Mouse (Mus musculus) kidney, postnatal 25 days (tissue): ENCODE data around the gene Ybx2.
"Not testable (repeated sequence)": the region's sequence is repeated elsewhere in the genome, so short reads cannot be mapped to it uniquely, and the experiment has no call there.

Experiments
- DNase-seq, 2 experiments: peaks; one replicate each; pipeline ENCODE4 v3.0.0; 2021; ENCODE audit warnings: mixed read lengths in 2 of 2

Ybx2 gene

DNA sequence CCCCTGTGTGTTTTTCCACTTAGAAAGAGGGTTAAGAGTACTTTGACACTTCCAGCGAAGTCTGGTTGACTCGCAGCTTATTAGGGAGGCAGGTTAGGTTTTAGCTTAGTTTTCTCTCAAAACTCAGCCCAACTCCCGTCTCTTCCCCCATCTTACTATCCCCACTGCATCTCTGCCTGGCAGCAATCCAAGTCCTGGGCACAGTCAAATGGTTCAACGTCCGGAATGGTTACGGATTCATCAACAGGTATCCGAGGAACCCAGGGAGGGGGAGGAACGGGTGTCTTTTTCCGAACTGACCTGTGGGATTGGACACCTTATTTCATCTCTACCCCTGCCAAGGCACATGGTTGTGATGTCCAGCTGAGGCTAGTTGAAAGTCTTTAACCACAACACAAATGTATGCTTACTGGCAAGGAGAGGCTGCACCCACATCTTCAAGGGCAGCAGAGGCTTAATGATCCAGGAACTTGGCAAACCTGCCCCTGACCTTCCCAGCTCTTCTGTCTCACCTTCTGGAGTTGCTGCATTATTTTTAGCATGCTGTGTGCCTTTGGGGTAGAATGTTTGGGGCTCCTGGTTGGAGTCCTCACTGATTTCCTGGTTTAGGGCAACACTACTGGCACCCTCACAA is 1.2 kb downstream of the Ybx2 start:
- peak; percentile 56 to 82 for DNase-seq

- peak; percentile 41 to 80 for DNase-seq
These were observed 1.8 kb downstream of the Ybx2 start for GRCm38 (mm10) chr11:69937385-69937784.

DNA sequence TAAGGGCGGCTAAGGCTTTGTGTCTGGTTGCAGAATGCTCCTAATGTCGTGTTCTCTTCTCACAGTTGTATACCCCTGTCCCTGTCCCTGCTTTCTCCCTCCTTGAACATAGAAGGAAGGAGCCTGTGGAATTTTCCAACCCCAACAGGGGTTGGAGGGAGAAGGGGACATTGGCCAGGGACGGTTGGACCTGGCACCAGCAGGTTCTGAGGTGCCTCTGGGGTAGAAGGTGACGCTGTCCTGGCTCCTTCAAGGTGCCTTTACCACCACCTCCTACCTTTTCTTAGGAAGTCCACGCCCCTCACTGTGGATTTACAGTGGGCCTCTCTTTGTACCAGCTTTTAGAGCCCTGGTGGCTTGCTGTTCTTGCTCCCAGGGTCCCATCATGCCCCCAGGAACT is 2.2 kb downstream of the Ybx2 start:
- DNase-seq = peak in 1 of 2 experiments; percentile 72

GRCm38 (mm10) chr11:69938401-69938979 is 2.9 kb downstream of the Ybx2 start:
- DNase-seq = peak; percentile 49 to 64

DNA sequence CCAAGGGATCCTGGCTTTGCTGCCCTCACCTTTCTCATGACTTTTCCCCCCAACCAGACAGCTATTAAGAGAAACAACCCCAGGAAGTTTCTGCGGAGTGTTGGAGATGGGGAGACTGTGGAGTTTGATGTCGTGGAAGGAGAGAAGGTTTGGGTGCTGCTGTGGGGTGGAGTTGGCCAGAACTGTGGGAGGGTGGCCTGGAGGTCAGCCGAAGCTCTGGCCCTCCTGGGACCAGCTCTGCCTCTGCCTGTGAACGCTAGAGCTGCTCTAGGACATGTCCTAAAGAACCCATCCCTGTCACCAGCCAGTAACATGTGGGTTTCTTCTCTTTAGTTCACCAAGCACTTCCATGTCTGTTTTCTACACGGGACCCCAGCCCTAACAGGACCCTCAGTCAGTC is 3.6 kb downstream of the Ybx2 start:
- no peak for DNase-seq

DNA sequence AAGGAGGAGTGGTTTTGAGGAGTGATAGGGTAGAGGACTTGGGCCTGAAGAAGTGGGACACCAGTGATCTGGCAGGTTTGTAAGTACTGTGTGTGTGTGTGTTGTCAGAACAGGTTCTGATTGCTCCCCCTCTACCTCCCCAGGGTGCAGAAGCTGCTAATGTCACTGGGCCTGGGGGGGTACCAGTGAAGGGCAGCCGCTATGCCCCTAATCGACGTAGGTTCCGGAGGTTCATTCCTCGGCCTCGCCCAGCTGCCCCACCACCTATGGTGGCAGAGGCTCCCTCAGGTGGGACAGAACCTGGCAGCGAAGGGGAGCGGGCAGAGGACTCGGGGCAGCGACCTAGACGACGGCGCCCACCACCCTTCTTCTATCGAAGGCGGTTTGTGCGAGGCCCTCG is 4.1 kb downstream of the Ybx2 start:
- no peak for DNase-seq

DNA sequence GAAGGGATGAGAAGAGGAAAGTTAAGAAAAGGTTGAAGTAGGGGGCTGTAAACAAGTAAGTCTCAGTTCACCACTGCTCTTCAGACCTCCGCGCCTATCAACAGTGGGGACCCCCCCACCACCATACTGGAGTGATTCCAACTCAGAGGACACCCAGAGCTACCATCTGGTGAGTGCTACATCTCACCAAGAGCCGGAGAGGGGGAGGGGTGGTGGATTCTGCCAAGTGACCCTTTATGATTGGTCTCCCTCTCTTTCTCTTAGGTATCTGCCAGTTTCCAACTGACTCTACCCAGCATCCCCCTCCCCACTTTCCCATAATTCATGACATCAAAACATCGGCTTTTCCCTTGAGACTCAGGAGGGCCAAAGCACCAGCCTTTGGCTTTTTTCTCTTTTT is 5.4 kb downstream of the Ybx2 start:
- no peak for DNase-seq

GRCm38 (mm10) chr11:69945216-69945615 is 9.6 kb downstream of the Ybx2 start:
- DNase-seq = no peak

DNA sequence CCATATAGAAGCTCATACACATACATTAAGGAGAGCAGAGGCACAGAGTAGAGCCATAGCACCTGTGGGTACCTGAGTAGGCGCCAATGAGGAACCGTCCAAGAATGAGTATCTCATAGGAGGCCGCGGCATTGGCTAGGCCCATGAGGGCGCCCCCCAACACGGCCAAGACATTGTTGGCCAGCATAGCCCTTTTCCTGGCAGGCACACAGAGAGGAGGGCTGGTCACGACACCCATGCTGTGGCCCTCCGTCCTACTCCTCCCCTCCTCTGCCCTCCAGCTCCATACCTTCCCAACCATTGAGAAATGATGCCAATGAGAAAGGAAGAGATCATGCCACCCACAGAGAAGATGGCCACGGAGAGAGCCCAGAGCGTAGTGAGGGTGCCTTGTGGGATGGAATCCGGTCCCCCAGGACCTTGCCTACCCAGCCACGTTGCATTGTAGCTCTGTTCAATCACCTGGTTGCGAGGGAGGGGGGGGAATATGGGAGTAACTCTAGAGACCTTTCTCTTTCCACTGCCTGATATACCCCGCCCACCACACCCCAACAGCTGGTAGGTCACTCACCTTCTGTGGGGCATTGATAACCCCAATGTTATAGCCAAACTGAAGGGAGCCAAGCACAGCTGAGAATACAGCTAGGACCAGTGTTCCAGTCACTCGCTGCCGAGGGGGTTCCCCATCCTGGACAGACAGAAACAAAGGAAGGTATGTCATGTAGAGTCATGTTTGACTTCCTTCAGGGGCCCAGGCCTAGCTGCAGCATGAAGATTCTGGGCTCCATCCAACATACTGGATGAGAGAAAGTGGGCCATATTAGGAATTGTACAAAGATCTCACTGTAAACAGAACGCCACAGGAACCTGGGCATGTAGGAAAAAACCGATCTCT is 10.6 kb downstream of the Ybx2 start:
- no peak for DNase-seq

GRCm38 (mm10) chr11:69947337-69948065 is 11.9 kb downstream of the Ybx2 start:
- peak; percentile 68 to 82 for DNase-seq

GRCm38 (mm10) chr11:69948066-69948762 is 12.6 kb downstream of the Ybx2 start, which contains the start of gene Slc2a4:
Slc2a4 (minus strand) TSS chr11:69948188.
- peak; percentile 95 to 96 for DNase-seq

DNA sequence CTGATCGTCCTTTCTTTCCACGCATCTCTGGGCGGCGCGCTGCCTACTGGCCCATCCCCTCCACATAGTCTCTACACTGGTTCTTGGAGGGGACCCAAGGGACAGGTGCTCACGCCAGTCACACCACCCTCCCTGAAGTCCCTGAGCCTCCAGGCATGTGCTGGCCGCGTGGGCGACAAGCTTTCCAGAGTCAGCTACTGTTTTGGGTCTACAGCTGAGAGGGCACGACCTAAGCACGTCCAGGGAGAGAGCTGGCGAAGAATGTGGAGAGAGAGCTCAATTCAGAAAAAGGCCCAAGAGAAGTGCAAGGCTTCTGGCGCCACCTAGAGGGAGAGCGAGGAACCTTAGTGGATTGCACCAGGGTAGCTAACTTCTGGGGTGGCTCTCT is 13.2 kb downstream of the Ybx2 start:
- DNase-seq = peak; percentile 91 to 96

DNA sequence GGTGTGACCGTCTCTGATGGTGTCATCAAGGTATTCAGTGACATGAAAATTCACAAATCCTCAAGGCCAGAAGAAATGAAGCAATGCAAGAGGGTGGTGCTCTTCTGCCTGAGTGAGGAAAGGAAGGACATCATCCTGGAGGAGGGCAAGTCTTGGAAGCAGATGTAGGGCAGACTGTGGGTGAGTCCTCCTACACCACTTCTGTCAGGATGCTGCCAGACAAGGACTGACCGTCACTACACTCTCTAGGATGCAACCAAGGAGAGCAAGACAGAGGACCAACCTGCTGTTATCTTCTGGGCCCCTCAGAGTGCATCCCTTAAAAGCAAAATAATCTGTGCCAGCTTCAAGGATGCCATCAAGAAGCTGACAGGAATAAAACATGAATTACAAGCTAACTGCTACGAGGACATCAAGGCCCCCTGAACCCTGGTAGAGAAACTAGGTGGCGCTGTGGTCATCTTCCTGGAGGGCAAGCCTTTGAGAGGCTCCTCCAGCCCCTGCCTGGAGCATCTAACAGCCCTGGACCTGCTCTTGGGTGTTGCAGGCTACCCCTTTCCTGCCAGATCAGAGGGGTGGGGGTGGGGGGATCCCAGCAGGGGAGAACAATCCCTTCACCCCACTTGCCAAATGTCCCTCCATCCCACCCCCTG is 15.3 kb downstream of the Ybx2 start:
- DNase-seq = peak; percentile 41 to 42

DNA sequence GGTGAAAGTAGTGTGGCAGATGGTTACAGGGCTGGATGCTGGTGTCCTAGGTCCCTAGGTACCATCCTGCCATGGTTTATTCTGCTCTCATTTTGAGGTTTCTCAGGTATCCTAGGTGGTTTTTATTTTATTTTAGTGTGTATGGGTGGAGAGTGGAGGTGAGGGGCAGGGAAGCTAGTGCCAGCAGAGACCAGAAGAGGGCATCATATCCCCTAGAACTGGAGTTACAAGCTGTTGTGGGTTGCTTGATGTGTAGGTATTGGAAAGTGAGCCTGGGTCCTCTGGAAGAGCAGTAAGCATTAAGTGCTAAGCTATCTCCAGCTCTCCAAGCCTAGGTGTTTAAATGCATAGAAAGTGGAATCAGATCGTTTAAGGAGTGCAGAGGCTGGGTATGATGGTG is 16.7 kb downstream of the Ybx2 start:
- DNase-seq = no peak

DNA sequence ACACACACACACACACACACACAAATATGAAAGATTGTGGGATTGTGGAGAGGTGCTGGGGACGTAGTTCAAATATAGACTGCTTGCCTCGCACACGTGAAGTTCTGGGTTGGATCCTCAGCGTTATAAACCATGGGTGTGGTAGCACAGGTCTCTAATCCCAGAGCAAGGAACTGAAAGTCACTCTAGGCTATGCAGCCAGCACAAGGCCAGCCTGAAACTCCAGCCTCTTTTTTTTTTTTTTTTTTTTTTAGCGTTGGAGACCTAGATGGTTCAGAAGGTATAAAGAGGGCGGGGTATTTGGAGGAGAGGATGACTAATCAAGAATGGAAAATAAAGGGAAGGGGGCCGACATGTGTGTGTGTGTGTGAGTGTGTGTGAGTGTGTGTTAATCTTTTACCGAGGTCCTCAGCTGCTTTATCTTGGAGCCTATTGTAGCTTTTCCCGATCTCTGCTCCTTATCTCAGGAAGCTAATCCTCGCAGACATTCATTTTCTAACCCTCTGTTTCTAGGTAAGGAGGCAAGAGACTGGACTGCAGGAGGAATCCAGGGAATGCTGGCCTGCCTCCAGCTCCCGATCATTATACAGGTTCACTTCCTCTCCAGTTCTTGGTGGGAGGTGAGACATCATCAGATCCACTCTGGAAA is 17.8 kb downstream of the Ybx2 start:
- peak in 1 of 2 experiments; percentile 16 for DNase-seq

DNA sequence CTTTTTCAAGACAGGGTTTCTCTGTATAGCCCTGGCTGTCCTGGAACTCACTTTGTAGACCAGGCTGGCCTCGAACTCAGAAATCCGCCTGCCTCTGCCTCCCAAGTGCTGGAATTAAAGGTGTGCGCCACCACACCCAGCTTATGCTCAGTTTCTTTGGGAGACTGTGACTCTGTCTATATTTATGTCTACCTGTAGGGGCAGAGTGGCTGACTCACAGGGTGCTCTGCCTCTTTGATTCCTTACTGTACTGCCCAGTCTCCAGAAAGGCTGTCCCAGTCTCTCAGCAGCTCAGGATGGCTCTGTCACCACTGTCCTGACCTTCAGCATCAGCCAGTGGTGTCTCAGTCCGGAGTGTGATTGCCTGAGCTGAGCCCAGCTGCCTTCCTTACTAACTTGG is 20.0 kb downstream of the Ybx2 start:
- DNase-seq = not testable (repeated sequence)

GRCm38 (mm10) chr11:69956218-69956617 is 20.6 kb downstream of the Ybx2 start:
- no peak for DNase-seq

- no peak for DNase-seq
These were observed 25.0 kb downstream of the Ybx2 start for GRCm38 (mm10) chr11:69960616-69961015.

- no peak for DNase-seq
These were observed 26.2 kb downstream of the Ybx2 start for GRCm38 (mm10) chr11:69961841-69962240.

GRCm38 (mm10) chr11:69964650-69965270 is 29.2 kb downstream of the Ybx2 start, which contains the start of gene Cldn7:
Cldn7 (plus strand) TSS chr11:69964779.
- DNase-seq = no peak
